Mouse (Mus musculus): ENCODE data around the gene Cryge. TPM values are rescaled to one million over a fixed set of nuclear protein-coding genes. Genes with fewer than 3 reads are reported as not detected.

Cryge gene
- polyA plus RNA-seq, 1 experiment = not detected

DNA sequence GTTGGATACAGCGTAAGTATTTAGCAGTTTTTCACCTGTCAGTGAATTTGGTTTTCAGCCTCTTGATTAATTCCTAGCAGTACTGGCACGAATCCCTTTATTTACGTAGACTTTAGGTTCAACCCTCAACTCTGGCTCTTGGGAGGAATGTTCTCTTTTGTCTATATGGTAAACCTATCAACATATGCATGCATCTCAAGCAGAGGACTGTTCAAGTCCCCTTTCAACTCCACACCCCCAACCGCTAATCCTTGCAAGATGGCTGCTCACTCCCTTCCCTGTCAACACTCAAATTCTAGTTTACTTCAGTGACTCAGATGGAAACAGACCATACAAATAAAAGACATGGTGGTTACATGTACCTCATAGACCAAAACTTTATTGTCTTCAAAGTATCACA is 38.2 kb downstream of the Cryge start:
- DNase-seq (ENCODE audit: low spot score) = no peak

DNA sequence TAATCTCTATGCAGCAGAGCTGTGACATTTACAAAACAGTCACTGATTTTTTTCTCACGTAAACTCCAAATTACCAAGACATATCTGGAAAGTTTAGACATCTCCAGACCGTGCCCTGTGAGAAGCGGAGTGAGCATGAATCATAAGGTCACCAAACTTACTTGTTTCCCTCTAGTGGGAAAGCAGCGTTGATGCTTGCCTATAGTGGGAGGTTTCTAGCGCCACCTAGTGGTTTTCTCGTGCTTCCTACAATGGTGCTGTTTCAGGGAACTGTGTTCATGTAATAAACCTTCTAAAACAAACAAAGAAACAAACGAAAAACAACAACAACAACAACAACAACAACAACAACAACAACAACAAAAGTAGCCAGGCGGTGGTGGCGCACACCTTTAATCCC is 40.8 kb downstream of the Cryge start:
- DNase-seq (ENCODE audit: low spot score) = no peak

DNA sequence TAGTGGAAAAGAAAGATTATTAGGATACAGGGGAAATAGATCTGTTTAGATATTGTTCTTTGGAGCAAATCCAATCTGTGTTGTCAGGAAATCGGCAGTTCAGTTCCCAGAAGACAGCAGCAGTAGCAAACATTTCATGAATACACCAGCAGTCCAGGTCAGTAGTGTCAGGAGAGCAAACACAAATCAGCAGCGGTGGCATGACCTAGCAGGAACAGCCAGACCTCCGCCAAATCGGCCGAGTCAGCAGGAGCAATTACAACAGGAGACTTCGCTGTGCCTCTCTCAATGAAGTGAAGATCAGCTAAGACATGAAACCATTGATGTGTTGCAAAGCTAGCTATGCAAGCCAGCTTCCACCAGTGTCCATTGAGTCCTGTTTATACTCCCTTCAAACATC is 45.4 kb downstream of the Cryge start:
- DNase-seq (ENCODE audit: low spot score) = no peak

DNA sequence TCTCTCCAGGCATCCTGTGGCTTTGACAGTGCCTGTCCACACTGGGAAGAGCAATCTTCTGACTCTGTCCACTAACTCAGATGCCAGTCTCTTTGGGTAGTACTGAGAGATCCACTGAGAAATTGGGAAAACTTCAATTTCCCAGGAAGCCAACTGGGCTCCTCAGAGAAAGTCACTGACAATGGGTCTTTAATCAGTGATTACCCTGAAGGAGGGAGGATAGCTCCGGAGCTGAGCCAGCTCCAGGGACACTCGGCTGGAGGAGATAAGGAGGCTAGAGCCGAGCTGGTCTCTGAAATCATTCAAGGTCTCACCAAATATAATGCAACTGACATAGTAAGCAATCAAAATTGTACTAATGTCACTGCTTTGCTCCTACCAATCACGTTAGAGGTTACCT is 46.4 kb downstream of the Cryge start:
- DNase-seq (ENCODE audit: low spot score) = no peak

Other genes with a start within 250 kb of the Cryge start
- gene Plekhm3, start 94.3 kb downstream of the Cryge start, polyA plus RNA-seq (2012; rRNA removed) = 4.1 and 5.2 TPM in 2 replicates
- gene Akr1cl, start 18.4 kb downstream of the Cryge start, polyA plus RNA-seq (2012; rRNA removed) = not detected in 2 replicates
- gene Crygd, start 12.3 kb upstream of the Cryge start, polyA plus RNA-seq (2012; rRNA removed) = not detected in 2 replicates
- not detected in 2 replicates for gene Crygc, start 22.5 kb upstream of the Cryge start, polyA plus RNA-seq (2012; rRNA removed)
- not detected in 2 replicates for gene Crygb, start 31.1 kb upstream of the Cryge start, polyA plus RNA-seq (2012; rRNA removed)
- not detected in 2 replicates for gene Cryga, start 52.2 kb upstream of the Cryge start, polyA plus RNA-seq (2012; rRNA removed)
- not detected in 2 replicates for gene Gm28845, start 68.4 kb upstream of the Cryge start, polyA plus RNA-seq (2012; rRNA removed)
- 3.3 and 4.7 TPM in 2 replicates for gene D630023F18Rik, start 72.1 kb upstream of the Cryge start, polyA plus RNA-seq (2012; rRNA removed)
- gene Idh1, start 135.4 kb upstream of the Cryge start, polyA plus RNA-seq (2012; rRNA removed) = 201 and 236 TPM in 2 replicates
- 7.5 and 8.0 TPM in 2 replicates for gene Pikfyve, start 135.5 kb upstream of the Cryge start, polyA plus RNA-seq (2012; rRNA removed)
- gene Pth2r, start 230.9 kb upstream of the Cryge start, polyA plus RNA-seq (2012; rRNA removed) = 0.04 TPM in 1 of 2 replicates, not detected in the other

Measured in urinary bladder, adult 2 months (tissue).